Mouse (Mus musculus) small intestine, adult 2 months (tissue): ENCODE measurements around the gene Itgb7. TPM values are rescaled to one million over a fixed set of nuclear protein-coding genes. Genes with fewer than 3 reads are reported as not detected.

ENCODE experiments used
- H3K27ac ChIP-seq: fragments of 200-500 bp; 2 replicates; pipeline ENCODE4 v1.5.1; 2012; ENCODE audit warnings: low read depth, low read length, control low read depth, inconsistent platforms; ENCODE audit not compliant: insufficient read depth
- H3K27me3 ChIP-seq: fragments of 200-500 bp; 2 replicates; pipeline ENCODE4 v1.6.1; 2012; ENCODE audit warnings: mild to moderate bottlenecking, moderate library complexity, low read length, inconsistent platforms; ENCODE audit not compliant: control insufficient read depth, insufficient read depth
- H3K36me3 ChIP-seq: fragments of 200-500 bp; 2 replicates; pipeline ENCODE4 v1.6.1; 2012; ENCODE audit warnings: mild to moderate bottlenecking, low read length, control low read depth, inconsistent platforms; ENCODE audit not compliant: control insufficient read depth, insufficient read depth
- H3K4me1 ChIP-seq: fragments of 200-500 bp; 2 replicates; pipeline ENCODE4 v1.6.1; 2012; ENCODE audit warnings: low read length, inconsistent platforms, mixed read lengths; ENCODE audit not compliant: control insufficient read depth, insufficient read depth, insufficient read length
- H3K4me3 ChIP-seq: fragments of 200-500 bp; 2 replicates; pipeline ENCODE4 v1.5.1; 2012; ENCODE audit warnings: low read depth, mild to moderate bottlenecking, control low read depth, inconsistent platforms, low read length, moderate library complexity
- CTCF ChIP-seq: fragments of 200-500 bp; IDR thresholded peaks from 2 replicates; pipeline ENCODE4 v1.5.1; 2012; ENCODE audit warnings: low read depth, mild to moderate bottlenecking, control low read depth, inconsistent platforms, low read length, moderate library complexity, mixed read lengths; ENCODE audit not compliant: insufficient replicate concordance, insufficient read length; ENCODE audit errors: extremely low read depth
- POLR2A ChIP-seq: fragments of 200-500 bp; IDR thresholded peaks from 2 replicates; pipeline ENCODE4 v1.6.1; 2012; ENCODE audit warnings: low read depth, mild to moderate bottlenecking, control low read depth, inconsistent platforms, low read length, moderate library complexity
- WGBS: fragments of 180-500 bp; shearing (Covaris S2); methylation state at CpG from one replicate; pipeline ENCODE4 v1.1.7; 2018; 5-methylcytosine and 5-hydroxymethylcytosine counted together
- polyA plus RNA-seq: library from polyadenylated mRNA; depleted of rRNA; stranded (reverse); fragments of >200 nt; gene quantifications from 2 replicates; pipeline ENCODE4 v1.2.3, GENCODE M21; 2012

Itgb7 gene
- polyA plus RNA-seq, 1 experiment: 23.2 TPM

DNA sequence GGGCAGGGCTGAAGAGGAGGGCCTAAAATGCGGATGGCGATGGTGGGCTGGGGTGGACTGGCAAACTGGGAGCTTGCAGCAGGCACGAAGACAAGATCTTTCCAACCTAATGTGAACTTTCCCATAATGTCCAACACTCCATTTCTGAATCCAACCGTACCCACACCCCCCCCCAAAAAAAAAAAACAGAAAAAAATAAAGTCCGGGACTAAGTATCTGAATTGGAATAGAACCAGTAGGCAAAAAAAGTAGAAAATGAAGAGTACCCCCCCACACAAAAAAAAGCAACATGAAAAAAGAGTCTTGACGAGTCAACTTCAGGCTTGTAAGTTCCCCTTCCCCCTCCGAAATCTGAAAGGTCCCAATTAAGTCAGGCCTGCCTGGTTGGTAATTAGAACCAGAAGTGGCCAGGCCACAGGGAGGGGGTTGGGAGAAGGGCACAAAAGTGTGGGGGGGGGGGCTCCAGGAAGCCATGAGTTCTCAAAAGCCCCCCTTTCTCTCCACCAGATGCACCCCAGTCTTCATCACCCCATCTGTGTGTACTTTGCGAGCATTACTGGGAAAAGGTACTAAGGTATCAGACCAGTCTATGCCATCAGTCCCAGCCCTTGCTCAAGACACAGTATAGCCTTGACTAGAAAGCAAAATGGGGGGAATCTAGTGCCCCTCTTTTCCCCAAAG is 16.5 kb upstream of the Itgb7 start:
- peak overlapping the region; percentile 85 for H3K4me3 ChIP-seq
- no peaks in the 10 kb centered on the region for H3K36me3 ChIP-seq
- TF ChIP-seq POLR2A (no peak), CTCF (no peak)
- H3K27me3 ChIP-seq: peaks cover 6% of the 10 kb centered on the region
- peaks cover 11% of the 10 kb centered on the region for H3K4me1 ChIP-seq
- H3K27ac ChIP-seq: peak overlapping the region; percentile 64
- 17% methylated on average over 8 of the region's 8 CpGs for WGBS

DNA sequence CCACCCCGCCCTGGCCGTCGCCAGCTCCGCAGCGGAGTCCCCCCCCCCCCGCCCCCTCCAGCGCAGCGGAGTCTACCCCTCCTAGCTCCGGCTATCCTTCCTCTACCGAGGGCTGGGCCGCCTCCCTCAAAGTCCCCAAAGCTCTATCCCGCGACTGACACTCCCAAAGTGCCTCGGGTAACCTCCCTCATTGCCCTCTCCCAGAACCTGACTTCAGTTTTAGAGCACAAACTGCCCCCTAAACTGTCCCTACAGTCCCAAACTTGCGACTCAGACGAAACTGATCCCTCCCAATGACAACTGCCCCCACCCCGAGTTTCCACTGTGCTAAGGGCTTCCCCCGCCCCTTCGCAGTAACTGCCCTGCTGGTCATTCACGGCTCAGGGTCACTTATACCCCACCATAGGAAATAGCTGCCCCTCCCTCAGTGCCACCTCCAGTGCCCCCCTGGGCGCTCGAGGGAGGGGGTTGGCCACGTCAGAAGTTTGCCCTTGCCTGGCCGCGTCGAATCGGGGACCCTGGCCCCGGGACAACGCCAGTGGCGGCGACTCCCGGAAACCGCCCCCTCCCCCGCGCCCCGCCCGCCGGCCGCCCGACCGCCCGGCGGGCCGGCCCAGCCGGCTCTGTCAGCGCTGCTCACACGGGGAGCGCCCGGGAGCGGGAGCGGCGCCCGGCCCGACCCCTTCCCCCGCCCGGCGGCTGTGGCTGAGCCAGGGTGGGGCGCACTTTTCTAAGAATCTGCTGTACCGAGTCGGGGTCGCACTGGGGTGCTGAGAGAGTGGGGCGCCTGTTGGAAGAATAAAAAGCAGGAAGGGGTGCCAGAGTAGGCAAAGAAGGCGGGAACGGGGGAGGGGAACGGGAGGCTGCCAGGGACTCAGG is 15.7 kb upstream of the Itgb7 start:
- Histone ChIP-seq H3K27me3 (peaks cover 6% of the 10 kb centered on the region), H3K36me3 (no peaks in the 10 kb centered on the region), H3K4me1 (peaks cover 15% of the 10 kb centered on the region), H3K27ac (peak overlapping the region; percentile 79), H3K4me3 (peak overlapping the region; percentile 85)
- TF ChIP-seq POLR2A: 0 out of 2 replicates have a peak, but pooled peaks have one; percentile 8
- no peak; the same call in 1 of the 2 replicates for TF ChIP-seq CTCF
- WGBS: 1% methylated on average over 63 of the region's 65 CpGs

DNA sequence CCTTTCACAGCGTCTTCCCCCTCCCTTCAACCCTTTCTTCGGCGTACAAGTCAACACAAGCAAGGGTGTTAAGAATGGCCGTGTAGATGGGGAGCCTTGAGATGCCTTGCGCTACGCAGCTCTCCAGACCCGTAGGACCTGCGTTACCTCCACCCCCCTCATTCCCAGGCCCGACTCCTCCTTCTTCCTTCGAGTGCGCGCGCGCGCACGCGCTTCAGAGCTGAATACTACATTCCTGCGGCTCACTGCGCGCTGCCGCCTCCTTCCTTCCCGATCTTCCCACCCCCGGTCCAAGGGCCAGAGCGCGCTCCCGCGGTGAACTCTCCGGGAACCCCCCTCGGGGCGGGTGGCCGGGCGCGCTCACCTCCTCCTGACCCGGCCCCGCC is 15.1 kb upstream of the Itgb7 start:
- TF ChIP-seq CTCF (no peak), POLR2A (0 out of 2 replicates have a peak, but pooled peaks have one; percentile 47)
- H3K4me3 ChIP-seq: peak overlapping the region; percentile 85
- peaks cover 15% of the 10 kb centered on the region for H3K4me1 ChIP-seq
- peaks cover 6% of the 10 kb centered on the region for H3K27me3 ChIP-seq
- H3K36me3 ChIP-seq: no peaks in the 10 kb centered on the region
- peak overlapping the region; percentile 91 for H3K27ac ChIP-seq
- 0% methylated on average over 33 of the region's 35 CpGs for WGBS

DNA sequence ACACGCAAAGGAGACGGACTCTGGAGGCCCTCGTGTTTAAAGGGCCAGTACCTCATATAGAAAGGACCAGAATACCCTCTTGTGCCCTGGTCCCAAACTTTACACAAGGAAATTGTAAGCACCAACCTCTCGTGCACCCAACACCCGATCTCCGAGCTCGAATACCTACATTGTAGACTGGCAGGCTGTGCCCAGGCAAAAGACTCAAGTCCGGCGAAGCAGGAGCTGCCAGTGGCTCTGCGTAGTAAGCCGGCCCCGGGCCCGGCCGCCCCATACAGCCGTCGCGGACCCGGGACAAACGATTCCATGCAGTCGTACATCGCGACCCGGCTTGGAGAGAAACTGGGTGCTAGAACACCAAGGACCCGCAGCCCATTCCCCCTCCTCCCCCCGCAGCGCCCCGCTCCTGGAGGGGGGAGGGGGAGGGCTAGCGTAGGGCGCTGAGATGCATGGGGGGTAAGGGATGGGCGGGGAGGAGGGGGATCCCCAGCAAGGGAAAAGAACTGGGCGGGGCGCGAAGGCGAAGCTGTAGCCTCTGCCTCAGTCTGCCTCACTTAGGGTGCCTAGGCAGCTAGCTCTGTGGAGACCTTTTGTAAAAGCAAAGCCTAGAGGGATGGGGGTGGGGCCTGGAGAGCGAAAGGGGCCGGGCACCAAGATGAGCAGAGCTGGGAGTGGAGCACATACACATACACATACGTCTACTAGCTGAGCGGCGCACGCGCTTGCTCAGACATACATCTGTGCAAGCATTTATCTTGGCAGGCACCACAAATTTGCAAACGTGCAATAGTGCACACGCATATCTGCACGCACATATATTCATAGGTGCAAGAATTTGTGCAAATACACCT is 14.4 kb upstream of the Itgb7 start:
- H3K27ac ChIP-seq: peak overlapping the region; percentile 91
- peaks cover 15% of the 10 kb centered on the region for H3K4me1 ChIP-seq
- TF ChIP-seq CTCF (no peak), POLR2A (no peak)
- H3K4me3 ChIP-seq: peak overlapping the region; percentile 85
- no peaks in the 10 kb centered on the region for H3K36me3 ChIP-seq
- H3K27me3 ChIP-seq: peaks cover 6% of the 10 kb centered on the region
- WGBS: under 1% methylated on average over 41 of the region's 44 CpGs

DNA sequence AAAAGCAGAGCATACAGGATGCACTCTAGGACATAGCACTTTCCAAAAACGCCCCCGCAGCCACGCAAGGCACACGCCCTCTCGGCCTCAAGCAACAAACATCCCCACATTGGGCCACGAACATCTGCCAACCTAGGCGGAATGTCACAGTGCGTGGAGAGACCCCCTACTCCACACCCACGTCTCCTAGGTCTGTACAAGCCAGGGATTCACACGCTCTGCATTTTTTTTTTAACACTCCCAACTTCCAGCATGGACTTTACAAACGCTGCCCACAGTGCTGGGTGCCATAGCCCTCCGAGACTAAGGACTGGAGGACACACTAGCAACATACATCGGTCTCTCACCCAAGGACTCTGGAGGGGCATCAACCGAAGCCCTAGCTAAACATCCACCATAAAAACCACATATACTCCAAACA is 13.7 kb upstream of the Itgb7 start:
- peaks cover 15% of the 10 kb centered on the region for H3K4me1 ChIP-seq
- TF ChIP-seq POLR2A: no peak
- no peak for TF ChIP-seq CTCF
- no peaks in the 10 kb centered on the region for H3K36me3 ChIP-seq
- peaks cover 4% of the 10 kb centered on the region for H3K27me3 ChIP-seq
- 17% methylated on average over 14 of the region's 14 CpGs for WGBS
- peak overlapping the region; percentile 67 for H3K27ac ChIP-seq
- peak overlapping the region; percentile 85 for H3K4me3 ChIP-seq

DNA sequence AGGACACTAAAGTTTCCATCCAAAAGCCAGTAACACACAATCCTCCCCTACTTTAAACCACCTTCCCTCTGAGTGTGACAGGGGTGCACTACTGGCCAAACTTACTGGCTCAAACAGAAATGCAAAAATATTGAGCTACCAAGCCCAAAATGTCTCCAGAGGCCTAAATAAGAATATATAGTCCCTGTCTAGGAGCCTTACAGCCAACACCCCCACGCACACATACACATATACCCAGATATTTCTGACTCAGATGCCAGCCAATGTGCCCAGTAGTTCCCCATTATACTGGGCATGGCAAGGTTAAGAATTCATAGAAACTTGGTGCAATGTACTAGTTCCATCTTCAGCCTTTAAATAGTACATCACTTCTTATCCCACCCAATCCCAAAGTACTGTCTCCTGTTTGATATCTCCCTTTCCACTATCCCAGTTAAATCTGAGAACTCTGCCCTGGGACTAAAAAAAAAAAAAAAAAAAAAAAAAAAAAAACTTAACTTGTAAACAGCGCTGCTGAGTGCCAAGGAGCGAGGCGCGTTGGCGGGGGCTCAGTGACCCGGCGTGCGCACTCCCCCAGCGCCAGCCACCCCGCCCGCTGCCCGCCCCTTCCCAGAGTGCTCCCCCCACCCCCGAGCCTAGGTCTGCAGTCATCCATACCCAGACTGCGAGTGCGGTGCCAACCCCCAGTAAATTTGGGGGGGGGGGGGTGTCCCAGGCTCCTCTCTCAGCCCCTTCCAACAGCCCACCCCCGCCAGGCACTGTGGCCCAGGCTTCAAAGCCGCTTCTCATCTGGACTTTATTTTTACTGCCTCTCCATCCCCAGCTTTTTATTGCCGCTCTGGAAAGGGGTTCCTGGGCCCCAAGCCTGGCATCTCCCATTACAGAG is 12.8 kb upstream of the Itgb7 start:
- H3K27me3 ChIP-seq: peaks cover 2% of the 10 kb centered on the region
- H3K4me1 ChIP-seq: peaks cover 15% of the 10 kb centered on the region
- WGBS: 27% methylated on average over 17 of the region's 19 CpGs
- TF ChIP-seq CTCF: no peak
- no peak for TF ChIP-seq POLR2A
- H3K27ac ChIP-seq: peak overlapping the region; percentile 67; the same call in 1 of the 2 replicates
- peak overlapping the region; percentile 33 for H3K4me3 ChIP-seq
- H3K36me3 ChIP-seq: no peaks in the 10 kb centered on the region
